Mouse (Mus musculus) left cerebral cortex, adult 9 months (tissue): ENCODE results near the gene Riok1.

Experiments used
- DNase-seq, 2 experiments: peaks; one replicate each; pipeline ENCODE4 v3.0.0; 2022; ENCODE audit warnings: low spot score in 2 of 2

The Riok1 gene

DNA sequence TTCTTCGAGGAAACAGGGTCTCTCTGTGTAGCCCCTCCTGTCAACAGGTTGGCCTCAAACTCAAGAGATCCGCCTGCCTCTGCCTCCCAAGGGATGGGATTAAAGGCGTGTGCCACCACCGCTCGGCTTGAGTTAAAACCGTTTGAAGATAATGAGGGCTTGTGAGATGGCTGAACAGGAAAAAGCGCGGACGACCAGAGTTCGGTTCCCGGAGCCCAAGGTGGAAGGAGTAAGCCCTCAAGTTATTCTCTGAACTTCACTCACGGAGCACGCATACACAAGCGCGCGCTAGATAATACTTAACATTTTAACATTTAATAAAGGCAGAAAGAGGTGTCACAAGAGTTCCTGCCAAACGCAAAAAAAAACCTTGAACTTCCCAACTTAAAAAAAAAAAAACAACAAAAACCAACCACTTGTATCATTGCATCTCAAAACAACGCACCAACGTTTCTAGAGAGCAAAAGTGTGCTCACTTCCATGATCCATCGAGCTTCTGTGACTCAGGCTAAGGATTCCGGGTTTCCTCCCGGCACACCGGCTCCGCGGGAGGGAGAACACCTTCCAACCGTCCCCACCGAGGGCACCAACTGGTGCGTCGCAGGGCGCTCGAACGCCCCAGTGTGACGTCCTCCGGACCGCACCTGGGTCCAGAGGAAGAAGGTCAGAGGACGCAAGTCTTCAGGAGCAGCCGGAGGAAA is at the start of gene Riok1:
Gene Riok1 (plus strand): TSS at position 653 of the 701 bp plus-strand sequence.
- no peak for DNase-seq

DNA sequence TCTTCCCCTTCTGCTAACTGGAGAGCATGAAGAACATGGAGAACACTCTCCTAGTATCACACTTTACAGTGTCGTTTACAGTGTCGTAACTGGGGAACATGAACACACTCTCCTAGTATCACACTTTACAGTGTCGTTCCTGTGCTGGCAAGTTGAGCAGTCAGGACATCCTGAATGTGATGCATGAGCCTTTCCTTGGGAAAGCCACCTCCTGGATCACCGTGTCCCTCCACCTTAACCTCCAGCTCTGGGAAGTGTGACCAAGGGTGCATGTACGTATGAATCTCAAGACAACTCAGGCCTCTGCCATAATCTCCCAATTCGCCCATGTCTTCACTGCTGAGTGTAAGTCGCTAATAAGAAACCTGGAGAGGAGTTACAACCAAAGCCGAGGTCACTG is 47.1 kb upstream of the Riok1 start:
- DNase-seq = no peak

DNA sequence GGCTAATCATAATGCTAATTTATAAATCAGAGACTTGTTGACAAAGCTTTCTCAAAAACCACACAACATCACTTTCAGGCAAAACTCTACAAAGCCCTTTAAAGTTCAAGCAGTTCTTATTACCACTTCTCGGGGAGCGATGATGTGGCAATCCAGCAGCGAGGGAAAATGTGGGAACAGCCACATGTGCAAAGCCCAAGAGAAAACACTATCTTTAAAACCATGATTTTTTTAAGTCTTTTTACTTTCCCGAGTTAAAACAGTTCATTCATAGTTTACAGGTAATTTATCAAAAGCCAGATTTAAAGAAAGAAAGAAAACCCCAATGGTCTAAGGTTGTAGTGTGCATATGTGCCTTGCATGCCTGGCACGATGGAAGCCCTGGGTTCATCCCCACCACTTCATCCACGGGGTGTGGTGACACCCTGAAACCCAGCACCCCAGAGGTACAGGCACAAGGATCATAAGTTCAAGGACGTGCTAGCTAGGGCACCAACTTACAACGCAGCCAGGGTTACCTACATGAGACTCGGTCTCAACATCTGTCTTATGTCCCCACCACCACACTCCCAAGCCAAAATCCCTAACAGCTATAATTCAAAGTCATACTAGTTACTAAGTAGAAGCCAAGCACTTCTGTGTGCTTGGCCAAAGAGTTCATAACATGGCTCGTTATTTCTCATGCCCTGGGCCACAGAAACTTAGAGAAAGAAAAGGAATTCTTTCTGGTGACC is 44.0 kb upstream of the Riok1 start:
- no peak for DNase-seq

DNA sequence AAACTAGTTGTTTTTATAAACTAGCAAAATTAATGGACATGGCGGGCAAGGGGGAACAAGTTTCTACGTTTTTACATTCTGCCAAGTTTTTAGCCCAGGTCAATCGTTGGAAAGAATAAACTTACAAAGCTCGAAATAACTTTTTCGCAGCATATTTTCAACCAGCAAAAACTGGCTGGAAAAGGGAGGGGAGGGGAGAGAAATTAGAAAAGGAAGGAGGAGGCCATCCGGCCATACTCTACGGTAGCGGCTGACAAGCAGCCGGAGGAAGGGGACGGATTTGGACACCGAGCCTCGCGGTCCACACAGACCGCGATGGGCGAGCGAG is 43.5 kb upstream of the Riok1 start:
- DNase-seq = no peak

DNA sequence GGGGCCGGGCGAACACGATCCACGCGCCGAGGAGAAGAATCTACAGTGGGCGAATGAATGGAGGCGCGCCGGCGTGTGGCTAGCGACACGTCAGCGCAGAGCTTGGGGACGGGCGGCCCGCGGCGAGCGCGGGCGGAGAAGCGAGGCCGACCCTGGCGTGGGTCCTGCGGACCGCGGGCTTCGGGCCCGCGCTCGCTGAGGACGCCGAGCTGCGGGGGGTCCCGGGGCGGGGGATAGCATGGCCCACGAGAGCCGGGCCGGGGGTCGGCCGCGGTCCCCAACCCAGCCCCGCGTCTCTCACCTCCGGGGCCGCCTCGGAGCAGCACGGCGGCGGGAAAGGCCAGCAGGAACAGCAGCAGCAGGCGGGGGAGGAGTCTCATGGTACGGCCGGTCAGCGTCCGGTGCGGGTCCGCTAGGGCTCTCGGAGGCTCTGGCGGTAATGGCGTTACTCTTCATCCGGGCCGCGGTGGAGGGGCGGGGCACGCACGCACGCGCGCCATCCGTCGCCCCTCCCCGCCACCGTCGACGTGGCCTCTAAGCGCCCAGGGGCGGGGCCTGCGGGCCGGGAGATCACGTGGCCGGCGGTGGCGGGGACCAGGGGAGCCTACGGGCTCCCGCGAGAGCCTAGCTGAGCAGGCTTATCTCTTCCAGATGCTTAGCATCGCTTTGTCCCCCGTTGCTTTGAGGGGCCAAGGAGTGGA is 42.9 kb upstream of the Riok1 start, which contains the start of gene Ssr1:
Gene Ssr1 (minus strand): TSS at position 514 of the 701 bp plus-strand sequence.
- DNase-seq = peak; percentile 88 to 93

DNA sequence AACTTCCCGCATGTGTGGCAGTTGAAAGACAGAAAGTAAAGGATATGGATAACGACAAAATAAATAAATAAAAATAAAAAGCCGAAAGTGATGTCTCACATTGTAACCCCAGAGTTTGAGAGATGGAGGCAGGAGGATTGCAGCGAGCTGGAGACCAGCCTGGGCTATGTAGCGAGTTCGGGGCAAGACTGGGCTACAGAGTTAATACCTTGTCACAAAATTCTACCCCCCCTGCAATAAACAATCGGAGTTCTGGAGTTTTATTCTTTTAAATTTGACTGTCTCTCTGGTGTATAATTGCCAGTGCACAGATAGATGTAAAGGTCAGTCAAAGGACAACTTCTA is 42.4 kb upstream of the Riok1 start:
- DNase-seq = no peak

DNA sequence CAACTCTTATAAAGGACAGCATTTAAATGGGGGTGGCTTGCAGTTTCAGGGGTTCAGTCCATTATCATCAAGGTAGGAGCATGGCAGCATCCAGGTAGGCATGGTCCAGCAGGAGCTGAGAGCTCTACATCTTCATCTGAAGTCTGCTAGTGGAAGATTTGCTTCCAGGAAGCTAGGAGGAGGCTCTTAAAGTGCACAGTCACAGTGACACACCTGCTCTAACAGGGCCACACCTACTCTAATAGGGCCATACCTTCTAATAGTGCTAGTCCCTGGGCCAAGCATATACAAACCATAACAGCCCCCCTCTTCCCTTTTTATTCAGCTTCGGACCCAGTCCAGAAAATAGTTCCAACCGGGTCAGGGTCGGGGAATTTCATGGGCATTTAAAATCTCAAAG is 37.1 kb upstream of the Riok1 start:
- no peak for DNase-seq

DNA sequence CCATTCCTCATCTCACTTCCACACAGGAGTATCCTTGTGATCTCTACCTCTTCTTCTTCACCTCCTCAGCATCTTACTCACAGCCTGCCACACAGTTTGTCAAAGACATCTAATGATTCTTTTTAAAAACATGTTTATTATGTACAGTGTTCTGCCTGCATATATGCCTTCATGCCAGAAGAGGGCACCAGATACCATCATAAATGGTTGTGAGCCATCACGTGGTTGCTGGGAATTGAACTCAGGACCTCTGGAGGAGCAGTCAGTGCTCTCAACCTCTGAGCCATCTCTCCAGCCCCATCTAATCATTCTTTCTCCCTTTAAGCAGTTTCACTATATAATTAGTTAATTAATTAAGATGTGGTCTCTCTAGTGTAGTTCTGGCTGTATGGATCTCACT is 34.3 kb upstream of the Riok1 start:
- DNase-seq = no peak

DNA sequence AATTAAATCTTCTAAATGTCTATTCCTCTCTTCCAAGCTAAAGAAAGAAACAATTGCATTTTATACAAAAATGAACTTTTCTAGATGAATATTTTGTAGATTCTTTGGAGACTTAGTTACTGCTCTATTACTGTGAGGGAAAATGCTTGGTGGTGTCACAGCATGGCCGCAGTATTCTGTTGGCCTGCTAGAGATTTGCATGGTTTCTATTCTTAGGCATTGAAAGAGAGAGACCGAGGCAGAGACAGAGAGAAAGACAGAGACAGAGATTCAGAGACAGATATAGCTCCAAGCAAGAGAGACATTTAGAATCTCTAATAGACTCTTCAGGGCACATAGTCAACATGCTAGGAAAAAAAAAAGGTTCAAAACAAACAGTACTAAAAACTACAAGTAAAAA is 28.8 kb upstream of the Riok1 start:
- DNase-seq = no peak

DNA sequence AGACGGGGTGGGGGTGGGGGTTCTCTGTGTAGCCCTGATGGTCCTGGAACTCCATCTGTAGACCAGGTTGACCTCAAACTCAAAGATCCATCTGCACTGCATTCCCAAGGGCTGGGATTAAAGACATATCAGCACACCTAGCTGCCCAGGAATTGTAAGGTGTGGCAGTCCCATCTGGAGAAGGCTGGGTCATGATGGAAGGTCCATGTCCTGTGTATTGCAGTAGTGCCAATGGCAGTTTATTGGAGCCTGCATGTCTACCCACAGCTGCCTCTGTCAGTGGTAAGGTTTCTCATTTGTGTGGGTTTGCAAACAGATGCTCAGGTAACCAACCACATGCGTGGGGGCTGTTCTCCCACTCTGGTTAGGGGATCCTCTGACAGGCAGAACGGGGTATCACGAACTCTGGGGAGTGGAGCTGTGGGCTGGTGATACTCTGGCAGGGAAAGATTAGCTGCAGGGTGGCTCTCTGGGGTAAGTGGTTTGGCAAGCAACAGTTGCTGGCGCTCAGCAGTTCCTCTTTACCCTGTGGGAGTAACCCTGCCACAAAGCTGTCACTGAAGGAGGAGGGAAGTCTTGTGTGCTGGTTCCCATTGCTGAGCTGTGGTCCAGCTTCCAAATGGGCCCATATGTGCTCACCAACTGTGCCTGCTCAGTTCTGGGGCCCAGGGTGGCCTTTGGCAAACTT is 26.9 kb upstream of the Riok1 start:
- DNase-seq = no peak

DNA sequence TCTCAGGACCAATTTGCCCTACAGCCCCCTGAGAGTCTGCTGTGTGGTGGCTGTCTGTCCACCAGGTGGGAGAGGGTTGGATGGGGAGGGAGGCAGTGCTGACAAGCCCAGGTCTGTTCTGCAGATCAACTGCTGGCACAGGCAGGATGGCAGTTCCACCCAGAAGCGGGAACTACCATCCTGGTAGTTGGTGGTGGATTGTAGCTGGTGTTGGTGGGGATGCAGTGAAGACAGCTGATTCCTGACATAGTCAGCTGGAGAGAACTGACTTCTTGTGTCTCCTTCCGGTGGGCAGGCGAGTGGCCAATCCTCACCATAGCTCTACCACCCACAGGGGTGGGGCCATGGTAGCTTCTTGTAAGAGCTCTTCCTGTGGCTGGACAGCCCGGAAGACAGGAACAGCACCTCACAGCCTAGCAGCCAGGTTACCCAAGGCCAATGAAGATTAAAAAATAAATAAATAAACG is 26.3 kb upstream of the Riok1 start:
- no peak for DNase-seq

DNA sequence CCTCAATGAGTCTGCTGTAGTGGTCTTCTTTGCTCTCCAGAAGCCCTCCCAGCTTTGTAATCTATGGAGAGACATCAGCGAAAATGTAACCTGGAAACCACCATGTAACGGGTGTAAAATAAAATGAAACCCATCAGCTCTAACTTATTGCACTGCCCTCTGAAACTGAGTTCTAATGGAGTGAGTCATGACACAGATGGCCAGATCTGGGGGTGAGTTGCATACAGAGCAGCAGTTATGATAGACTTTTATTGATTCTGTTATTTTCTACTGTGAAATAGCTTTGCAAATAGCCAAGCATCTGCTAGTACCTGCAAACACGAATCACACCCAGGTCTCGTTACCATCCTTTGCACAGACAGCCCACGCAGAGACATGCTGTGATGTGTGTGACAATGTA is 24.4 kb upstream of the Riok1 start:
- DNase-seq = no peak

DNA sequence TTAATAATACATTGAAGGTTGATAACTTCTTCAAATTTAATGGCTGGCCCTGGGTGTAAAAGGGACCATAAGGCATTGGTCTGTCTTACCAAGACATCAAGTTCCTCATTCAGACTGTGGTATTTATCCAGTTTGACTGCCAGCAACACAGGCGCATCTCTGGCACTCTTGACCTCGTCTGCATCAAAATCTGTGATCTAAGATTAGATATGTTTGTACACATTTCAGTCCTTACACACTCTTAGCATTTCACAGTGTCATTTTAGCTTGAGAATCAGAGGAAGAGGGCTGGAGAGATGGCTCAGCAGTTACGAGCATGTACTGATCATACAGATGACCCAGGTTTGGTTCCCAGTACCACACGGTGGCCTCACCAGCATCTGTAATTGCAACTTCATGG is 21.2 kb upstream of the Riok1 start:
- DNase-seq = no peak

DNA sequence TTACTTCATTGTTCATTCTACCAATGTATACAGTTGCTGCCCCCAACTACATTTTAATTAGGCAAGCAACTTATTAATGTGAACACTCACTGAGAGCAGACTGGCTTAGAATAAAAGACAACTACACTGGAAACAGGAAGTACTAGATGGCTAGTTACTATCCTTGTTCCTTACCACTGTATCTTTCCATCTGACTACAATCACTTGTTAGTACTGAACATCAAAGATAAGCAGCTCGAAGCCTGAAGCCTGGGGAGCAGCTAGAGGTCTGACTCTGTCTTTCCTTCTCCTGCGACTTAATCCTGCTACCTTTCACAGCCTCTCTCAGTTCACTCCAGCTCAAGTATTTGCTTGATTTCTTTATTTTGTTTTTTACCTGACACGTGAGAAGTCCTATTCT is 18.0 kb upstream of the Riok1 start:
- no peak for DNase-seq

DNA sequence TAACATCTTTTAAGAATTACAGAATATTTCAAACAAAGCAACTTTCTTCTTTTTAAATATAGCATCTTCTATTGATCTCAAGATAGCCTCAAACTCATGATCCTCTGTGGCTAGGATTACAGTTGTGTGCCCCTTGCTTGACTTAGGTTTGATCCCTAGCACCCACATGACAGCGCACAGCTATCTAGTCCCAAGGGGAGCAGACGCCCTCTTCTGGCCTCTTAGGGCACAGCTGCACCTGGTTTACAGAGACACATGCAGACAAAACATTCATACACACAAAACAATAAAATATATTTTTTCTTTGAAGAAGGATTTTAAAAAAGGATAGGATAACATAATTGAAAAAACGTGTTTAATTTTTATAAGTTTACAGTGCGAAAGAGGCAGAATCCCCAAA is 10.9 kb upstream of the Riok1 start:
- no peak for DNase-seq

DNA sequence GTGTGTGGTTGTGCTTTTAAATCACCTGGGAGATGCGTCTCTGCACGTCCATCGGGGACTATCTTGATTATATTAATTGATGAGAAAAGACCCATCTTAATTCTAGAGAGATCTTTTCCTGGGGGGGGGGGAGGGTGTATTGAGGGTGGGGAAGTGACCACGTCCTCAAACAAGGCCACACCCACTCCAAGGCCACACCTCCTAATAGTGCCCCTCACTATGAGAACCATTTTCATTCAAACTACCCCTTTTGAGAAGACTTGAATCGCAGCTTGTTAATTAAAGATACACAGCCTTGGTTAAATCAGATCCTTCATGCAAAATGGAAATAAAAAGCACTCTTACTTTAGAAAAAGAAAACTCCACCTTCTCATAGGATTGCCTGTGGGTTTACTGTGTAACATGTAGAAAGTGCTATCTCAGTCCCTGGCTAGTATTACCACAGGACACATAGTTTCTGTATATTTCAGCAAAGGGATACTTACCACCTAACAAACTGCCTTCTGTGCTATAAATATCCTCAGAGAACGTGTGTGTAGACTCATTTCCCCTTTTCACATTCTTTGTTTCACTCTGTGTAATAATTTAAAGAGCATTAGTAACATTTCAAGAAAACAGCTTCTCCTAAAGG is 9.1 kb upstream of the Riok1 start:
- DNase-seq = no peak

DNA sequence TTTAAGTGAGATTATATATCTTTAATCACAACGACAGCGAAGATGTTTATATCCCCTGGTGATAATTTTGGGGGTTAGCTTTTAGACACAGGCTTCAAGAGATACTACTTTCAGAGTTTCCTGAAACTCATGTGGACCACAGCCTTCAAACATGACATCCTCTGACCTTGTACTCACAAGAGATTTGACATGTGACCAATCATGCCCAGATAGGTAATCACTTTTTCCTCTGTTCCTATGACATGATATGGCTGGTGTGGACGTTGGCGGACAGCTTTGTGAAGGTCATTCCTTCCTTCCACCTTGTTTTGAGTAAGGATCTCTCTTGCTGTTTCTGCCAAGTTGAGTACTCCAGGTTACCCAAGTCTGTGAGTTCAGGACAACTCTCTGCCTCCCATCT is 8.4 kb upstream of the Riok1 start:
- DNase-seq = no peak

DNA sequence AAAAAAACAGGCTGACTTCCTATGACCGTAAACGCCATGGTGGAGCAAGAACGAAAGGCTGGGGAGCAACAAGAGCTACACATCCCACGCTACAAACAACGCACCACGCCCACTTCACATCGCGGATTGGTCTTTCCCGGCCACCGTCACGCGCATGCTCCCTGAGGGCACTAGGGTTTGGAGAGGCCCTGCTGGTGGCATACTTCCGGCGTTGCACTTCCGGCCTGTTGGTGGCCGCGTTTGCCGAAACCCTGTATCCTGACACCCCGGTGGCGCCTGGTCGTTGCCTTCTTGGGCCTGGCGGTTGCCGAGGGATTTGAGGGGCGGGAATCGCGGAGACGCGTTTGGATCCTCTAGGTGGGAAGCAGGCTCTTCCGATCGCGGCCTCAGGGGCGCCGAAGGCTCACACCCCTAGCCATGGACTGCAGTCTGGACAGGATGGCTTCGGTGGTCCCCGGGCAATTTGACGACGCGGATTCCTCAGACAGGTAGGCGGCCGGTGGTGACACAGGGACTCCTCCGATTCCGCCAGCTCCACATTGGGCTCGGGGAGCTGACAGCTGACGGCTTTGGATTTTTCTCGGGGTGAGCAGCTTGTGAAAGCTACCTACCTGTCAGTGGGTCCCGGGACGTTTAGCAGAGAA is 371 bp downstream of the Riok1 start, which contains the start of gene Cage1:
Gene Cage1 (minus strand): TSS at position 26 of the 644 bp plus-strand sequence.
- peak; percentile 87 to 97 for DNase-seq

DNA sequence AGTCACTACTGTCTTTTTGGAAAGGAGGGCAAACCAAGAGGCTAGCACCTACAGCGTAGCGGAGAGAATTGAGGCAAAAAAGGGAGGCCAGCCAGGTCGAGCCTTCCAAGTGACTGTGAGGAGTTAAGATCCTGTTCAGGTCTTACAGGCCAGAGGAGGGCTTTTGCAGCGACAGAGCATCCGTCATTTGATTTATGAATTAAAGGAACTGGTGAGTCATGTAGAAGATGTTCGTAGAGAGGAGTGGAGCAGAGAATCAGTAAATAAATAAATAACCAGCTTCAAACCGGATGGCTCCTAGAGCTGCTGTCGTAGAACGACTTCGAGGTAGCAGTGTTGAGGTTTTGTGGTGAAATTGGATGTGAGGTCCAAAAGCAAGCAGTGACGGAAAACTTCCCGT is 1.0 kb downstream of the Riok1 start:
- DNase-seq = no peak

DNA sequence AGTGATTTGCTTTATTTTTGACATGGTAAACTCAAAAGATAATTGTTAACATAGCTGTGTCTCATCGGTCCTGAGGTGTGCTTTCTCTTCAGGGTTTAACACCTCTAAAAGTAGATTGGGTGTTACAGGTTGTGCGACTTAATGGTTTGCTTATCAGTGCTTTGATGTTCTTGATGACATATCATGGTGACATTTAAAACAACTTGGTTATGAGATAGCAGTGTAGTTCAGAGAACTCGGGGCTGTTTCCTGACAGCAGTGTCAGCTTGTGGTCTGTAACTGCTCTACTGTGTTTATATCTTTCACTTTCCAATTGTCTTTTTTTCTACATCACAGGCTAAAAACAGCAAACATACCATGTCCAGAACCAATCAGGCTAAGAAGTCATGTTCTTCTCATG is 13.1 kb downstream of the Riok1 start:
- DNase-seq = no peak

DNA sequence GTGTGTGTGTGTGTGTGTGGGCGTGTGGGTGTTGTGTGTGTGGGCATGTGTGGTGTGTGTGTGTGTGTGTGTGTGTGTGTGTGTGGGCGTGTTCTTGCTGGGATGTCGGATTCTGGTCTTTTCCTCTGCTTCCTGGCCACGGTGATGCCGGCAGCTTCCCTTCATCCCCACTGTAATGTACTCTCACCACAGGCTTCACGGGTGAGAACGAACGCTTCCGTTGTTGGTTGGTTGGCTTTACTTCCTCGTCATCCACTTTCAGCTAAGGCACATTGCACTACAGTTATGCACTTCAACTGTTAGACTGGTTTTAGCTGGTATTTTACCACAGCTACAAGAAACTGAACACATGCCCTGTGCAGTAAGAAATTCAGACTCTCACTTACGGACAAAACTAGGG is 25.9 kb downstream of the Riok1 start:
- DNase-seq = no peak
